Mouse (Mus musculus) bone marrow macrophage, adult 2 months (primary cell): ENCODE measurements at regions not wholly inside any gene's neighbourhood (a gene's known extent, or its start where the extent isn't known, plus 50 kb on each side); places are given as distances from the start of the nearest gene placed in this dataset.

Experiments used
- CTCF ChIP-seq: IDR thresholded peaks from 2 replicates; pipeline ENCODE4 v1.5.1; 2012; ENCODE audit warnings: low read depth, mild to moderate bottlenecking, low read length, moderate library complexity
- POLR2A ChIP-seq: IDR thresholded peaks from 2 replicates; pipeline ENCODE4 v1.6.1; 2012; ENCODE audit warnings: mild to moderate bottlenecking, low read depth, low read length, borderline replicate concordance

GRCm38 (mm10) chr13:102593405-102594200 lies 99.8 kb upstream of the Cd180 start:
- TF ChIP-seq CTCF (no peak), POLR2A (no peak)
